Mouse (Mus musculus): ENCODE data around the gene Naaladl2.

Naaladl2 gene

GRCm38 (mm10) chr3:24938507-24939182 lies 205.4 kb downstream of the Naaladl2 start:
- DNase-seq (ENCODE audit: low spot score): no peak

GRCm38 (mm10) chr3:24921811-24922210 lies 222.2 kb downstream of the Naaladl2 start:
- DNase-seq (ENCODE audit: low spot score): no peak

GRCm38 (mm10) chr3:24921401-24921800 lies 222.7 kb downstream of the Naaladl2 start:
- no peak for DNase-seq (ENCODE audit: low spot score)

- no peak for DNase-seq (ENCODE audit: low spot score)
Observed at GRCm38 (mm10) chr3:24905425-24905960, 238.6 kb downstream of the Naaladl2 start.

- DNase-seq (ENCODE audit: low spot score): no peak
Observed at GRCm38 (mm10) chr3:24888801-24889200, 255.3 kb downstream of the Naaladl2 start.

- DNase-seq (ENCODE audit: low spot score): no peak
Observed at GRCm38 (mm10) chr3:24872254-24872653, 271.8 kb downstream of the Naaladl2 start.

- DNase-seq (ENCODE audit: low spot score): no peak
Observed at GRCm38 (mm10) chr3:24852936-24853335, 291.1 kb downstream of the Naaladl2 start.

- DNase-seq (ENCODE audit: low spot score): no peak
Observed at GRCm38 (mm10) chr3:24796739-24797138, 347.3 kb downstream of the Naaladl2 start.

GRCm38 (mm10) chr3:24787451-24788148 lies 356.5 kb downstream of the Naaladl2 start:
- no peak for DNase-seq (ENCODE audit: low spot score)

GRCm38 (mm10) chr3:24784108-24784507 lies 360.0 kb downstream of the Naaladl2 start:
- DNase-seq (ENCODE audit: low spot score): no peak

GRCm38 (mm10) chr3:24783462-24783829 lies 360.6 kb downstream of the Naaladl2 start:
- DNase-seq (ENCODE audit: low spot score): no peak

- DNase-seq (ENCODE audit: low spot score): no peak
Observed at GRCm38 (mm10) chr3:24782784-24783461, 361.1 kb downstream of the Naaladl2 start.

GRCm38 (mm10) chr3:24781687-24782086 lies 362.4 kb downstream of the Naaladl2 start:
- no peak for DNase-seq (ENCODE audit: low spot score)

GRCm38 (mm10) chr3:24778416-24778815 lies 365.6 kb downstream of the Naaladl2 start:
- DNase-seq (ENCODE audit: low spot score): no peak

- DNase-seq (ENCODE audit: low spot score): no peak
Observed at GRCm38 (mm10) chr3:24749055-24749454, 395.0 kb downstream of the Naaladl2 start.

- no peak for DNase-seq (ENCODE audit: low spot score)
Observed at GRCm38 (mm10) chr3:24747182-24747856, 396.7 kb downstream of the Naaladl2 start.

GRCm38 (mm10) chr3:24743946-24744345 lies 400.1 kb downstream of the Naaladl2 start:
- no peak for DNase-seq (ENCODE audit: low spot score)

- no peak for DNase-seq (ENCODE audit: low spot score)
Observed at GRCm38 (mm10) chr3:24719181-24719749, 424.8 kb downstream of the Naaladl2 start.

- no peak for DNase-seq (ENCODE audit: low spot score)
Observed at GRCm38 (mm10) chr3:24714770-24715169, 429.3 kb downstream of the Naaladl2 start.

- no peak for DNase-seq (ENCODE audit: low spot score)
Observed at GRCm38 (mm10) chr3:24705778-24706423, 438.2 kb downstream of the Naaladl2 start.

- no peak for DNase-seq (ENCODE audit: low spot score)
Observed at GRCm38 (mm10) chr3:24690162-24690915, 453.7 kb downstream of the Naaladl2 start.
